Comparison of ENCODE assay signal across 14 mouse cellular contexts in the genomic region with DNA sequence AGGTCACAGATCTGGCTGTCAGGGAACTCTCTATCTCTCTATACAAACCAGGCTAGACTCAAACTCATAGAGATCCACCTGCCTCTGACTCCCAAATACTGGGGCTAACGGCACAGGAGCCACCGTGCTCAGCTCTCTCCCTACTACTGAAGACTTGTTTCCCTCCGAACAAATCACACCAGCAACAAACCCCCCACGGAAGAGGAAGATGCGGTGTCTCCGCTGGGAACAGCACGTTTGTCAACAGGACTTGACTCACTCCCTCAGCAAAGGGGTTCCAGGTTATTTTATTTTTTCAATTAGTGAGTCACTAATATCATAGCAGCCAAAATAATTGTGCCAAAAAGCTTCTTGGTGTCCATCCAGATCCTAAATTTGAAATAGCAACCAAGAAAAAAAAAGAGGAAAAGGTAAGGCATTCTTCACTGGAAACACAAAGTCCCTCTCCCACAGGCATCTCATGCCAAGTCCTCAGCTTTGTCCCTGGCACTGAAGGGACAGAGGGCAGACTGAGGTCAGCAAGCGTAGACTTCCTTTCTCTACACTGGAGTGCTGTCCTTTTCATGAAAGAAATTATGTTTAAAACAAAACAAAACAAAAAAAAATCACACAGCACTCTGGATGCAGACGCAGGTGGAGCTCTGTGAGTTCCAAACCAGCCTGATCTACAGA. TPM values are rescaled to one million over a fixed set of nuclear protein-coding genes. Genes with fewer than 3 reads are reported as not detected.
"Had no signal": no experiment of that assay in that cellular context is flagged by ENCODE, and none has a peak within 500 bp of the region (broad histone marks: within the 10 kb centered on the region; RNA-seq: fewer than 3 reads in every experiment).

No protein-coding gene starts in this region.

- H3K9ac ChIP-seq: limb, embryonic 15.5 days; liver, embryonic 12.5 days; lung, embryonic 14.5 days; neural tube, embryonic 15.5 days had no signal

- H3K36me3 ChIP-seq: limb, embryonic 15.5 days; liver, embryonic 12.5 days; midbrain, embryonic 10.5 days; neural tube, embryonic 15.5 days had no signal

- H3K27me3 ChIP-seq: limb, embryonic 15.5 days; neural tube, embryonic 15.5 days had no signal

- DNase-seq: layer of hippocampus, adult 9-11 months; layer of hippocampus, postnatal 36 days; lung, embryonic 14.5 days; lung, postnatal 10 days; lung, postnatal 4 days; midbrain, embryonic 14.5 days; thymus, adult 2 months; thymus, postnatal 25 days had no signal

- H3K9me3 ChIP-seq: limb, embryonic 15.5 days; liver, embryonic 12.5 days; midbrain, embryonic 10.5 days; neural tube, embryonic 15.5 days had no signal

- H3K4me3 ChIP-seq: limb, embryonic 15.5 days; liver, embryonic 12.5 days; midbrain, embryonic 10.5 days; myocyte; neural tube, embryonic 15.5 days had no signal

- H3K4me1 ChIP-seq: liver, embryonic 12.5 days had no signal

- H3K27ac ChIP-seq: limb, embryonic 15.5 days; liver, embryonic 12.5 days; midbrain, embryonic 10.5 days; neural tube, embryonic 15.5 days had no signal

- ATAC-seq: intestine, embryonic 16.5 days; liver, embryonic 12.5 days had no signal

- H3K4me2 ChIP-seq: limb, embryonic 15.5 days; liver, embryonic 12.5 days; lung, embryonic 14.5 days; neural tube, embryonic 15.5 days had no signal

RNA-seq across cellular contexts. Expression of gene Lrp3, which starts 5.5 kb away (rescaled TPM):
- polyA plus RNA-seq: myocyte had no signal

RNA-seq across cellular contexts. Expression of gene Slc7a10, which starts 34.6 kb away (rescaled TPM):
- polyA plus RNA-seq: myocyte had no signal
